Mouse (Mus musculus): ENCODE results near the gene Sh3bgrl2.

DNA sequence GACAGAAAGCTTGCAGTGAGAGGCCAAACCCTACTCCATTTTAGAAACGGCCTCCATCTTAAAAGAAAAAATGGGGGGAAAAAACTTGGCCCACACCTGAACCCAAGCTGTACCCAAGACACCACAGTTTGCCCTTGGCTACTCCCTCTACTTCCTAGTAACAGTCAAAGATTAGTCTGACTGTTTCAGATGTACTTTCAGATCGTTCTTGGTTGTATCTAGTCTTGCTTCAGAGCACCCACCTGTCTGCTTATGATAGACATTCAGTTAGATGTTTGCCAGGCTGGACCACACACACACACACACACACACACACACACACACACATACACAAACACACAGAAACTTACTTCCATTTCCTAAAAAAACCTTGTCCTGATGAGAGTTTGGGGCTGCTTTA lies 111.0 kb downstream of the Sh3bgrl2 start:
- TF ChIP-seq CTCF (IDR thresholded peaks at IDR 0.05; ENCODE audit: insufficient read depth, low read length) = no peak
- no peak for TF ChIP-seq POLR2A (IDR thresholded peaks at IDR 0.05; ENCODE audit: borderline replicate concordance, extremely low read depth, low read depth, low read length)

Measured in lung, adult 2 months (tissue).